In the genomic region with DNA sequence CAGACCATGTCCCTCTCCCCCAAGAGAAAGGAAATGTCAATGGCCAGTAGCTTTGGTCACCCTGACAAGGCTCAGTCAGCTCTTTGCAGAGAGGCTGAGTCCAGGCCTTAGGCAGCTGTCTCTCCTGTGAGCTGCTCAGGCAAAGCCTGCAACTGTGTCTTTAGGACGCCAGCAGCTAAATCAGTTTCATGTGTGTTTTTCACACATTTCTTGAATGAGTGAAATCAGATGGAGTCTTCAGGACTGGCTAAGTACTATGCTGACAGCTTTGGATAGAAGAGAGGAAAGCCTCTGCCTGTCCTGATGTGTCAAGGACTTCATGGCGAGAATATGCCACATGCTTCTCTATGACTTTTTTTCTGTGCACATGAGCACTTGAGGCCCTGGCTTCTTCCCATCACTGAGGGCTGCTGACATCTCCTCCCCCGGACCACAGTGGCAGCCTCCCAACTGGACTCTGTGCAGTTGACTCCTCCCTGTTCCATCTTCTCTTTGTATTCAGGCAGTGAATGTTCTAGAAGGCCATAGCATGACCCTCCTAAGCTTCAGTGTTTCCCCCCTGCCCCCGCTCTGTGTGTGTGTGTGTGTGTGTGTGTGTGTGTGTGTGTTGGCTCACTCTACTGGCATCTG, we compare ENCODE assay signal across 13 mouse cellular contexts. TPM values are rescaled to one million over a fixed set of nuclear protein-coding genes. Genes with fewer than 3 reads are reported as not detected.
DNase-seq lines count a peak whose midpoint lies in the region; ATAC-seq and TF ChIP-seq lines count a peak whose summit lies in the region.
"Had no signal": no experiment of that assay in that cellular context is flagged by ENCODE, and none has a peak within 500 bp of the region (broad histone marks: within the 10 kb centered on the region; RNA-seq: fewer than 3 reads in every experiment).

No protein-coding gene starts in this region.

- no peak overlapping the region for H3K27ac ChIP-seq in kidney, postnatal 0 days
- H3K27ac ChIP-seq in hindbrain, embryonic 11.5 days (ENCODE audit: low read depth, low read length) = no peak overlapping the region
- H3K27ac ChIP-seq: hindbrain, postnatal 0 days had no signal

- no peak overlapping the region for H3K4me3 ChIP-seq in kidney, postnatal 0 days (replicated peaks; ENCODE audit: low read depth, low read length)
- H3K4me3 ChIP-seq in hindbrain, embryonic 11.5 days (ENCODE audit: low read depth, low read length) = no peak overlapping the region

- intact Hi-C loops in heart, postnatal 14 days (cut with DNase I) = no loop called here

- DNase-seq in kidney, postnatal 0 days (ENCODE audit: low spot score) = peak; percentile 46
- no peak for DNase-seq in kidney, adult 9 months
- peak; percentile 62 to 74 for DNase-seq in urinary bladder, postnatal 4 days (ENCODE audit: low spot score in 2 of 2)
- DNase-seq in urinary bladder, postnatal 10 days (ENCODE audit: low spot score) = no peak
- DNase-seq in heart, postnatal 14 days = peak; percentile 61 to 73
- DNase-seq in hindbrain, embryonic 11.5 days (ENCODE audit: low spot score) = no peak
- DNase-seq in adrenal gland, adult (ENCODE audit: inconsistent age in 2 of 2, low spot score in 1 of 2) = no peak
- DNase-seq: cerebellum, postnatal 36 days; thymus, postnatal 25 days had no signal

- H3K36me3 ChIP-seq in kidney, postnatal 0 days (ENCODE audit: insufficient read depth, low read length) = no peaks in the 10 kb centered on the region
- no peaks in the 10 kb centered on the region for H3K36me3 ChIP-seq in hindbrain, embryonic 11.5 days (ENCODE audit: control insufficient read depth, insufficient read depth, low read length)

- H3K4me1 ChIP-seq in kidney, postnatal 0 days (replicated peaks; ENCODE audit: insufficient read depth, low read length) = no peaks in the 10 kb centered on the region
- no peaks in the 10 kb centered on the region for H3K4me1 ChIP-seq in hindbrain, embryonic 11.5 days (replicated peaks; ENCODE audit: control insufficient read depth, insufficient read depth, low read length)

- no peak overlapping the region for H3K9ac ChIP-seq in kidney, postnatal 0 days (ENCODE audit: low read depth, low read length)
- no peak overlapping the region for H3K9ac ChIP-seq in hindbrain, embryonic 11.5 days (ENCODE audit: low read depth, low read length)

- TF ChIP-seq CTCF in kidney, postnatal 0 days (IDR thresholded peaks at IDR 0.05; ENCODE audit: low read depth) = no peak

- no peak overlapping the region for H3K4me2 ChIP-seq in kidney, postnatal 0 days (ENCODE audit: low read length)
- H3K4me2 ChIP-seq in hindbrain, embryonic 11.5 days (replicated peaks; ENCODE audit: low read depth, low read length) = no peak overlapping the region
- H3K4me2 ChIP-seq: liver, embryonic 11.5 days had no signal

- no peak for ATAC-seq in kidney, postnatal 0 days (replicated peaks; ENCODE audit: low FRiP score, low read depth)
- ATAC-seq in hindbrain, embryonic 11.5 days (ENCODE audit: low FRiP score) = no peak
- ATAC-seq: activated CD4-positive, CD25-positive, alpha-beta regulatory T cell, adult 4 months; hindbrain, postnatal 0 days had no signal

- no peaks in the 10 kb centered on the region for H3K27me3 ChIP-seq in kidney, postnatal 0 days (ENCODE audit: insufficient read depth, low read length)
- H3K27me3 ChIP-seq in hindbrain, embryonic 11.5 days (ENCODE audit: control insufficient read depth, insufficient read depth, low read length) = no peaks in the 10 kb centered on the region

- H3K9me3 ChIP-seq in kidney, postnatal 0 days (replicated peaks; ENCODE audit: low read length) = no peaks in the 10 kb centered on the region
- no peaks in the 10 kb centered on the region for H3K9me3 ChIP-seq in hindbrain, embryonic 11.5 days (ENCODE audit: control insufficient read depth, low read length)

- WGBS in kidney, postnatal 0 days = 74% methylated on average over 4 of the region's 4 CpGs
- WGBS in hindbrain, embryonic 11.5 days = 82% methylated on average over 4 of the region's 4 CpGs

RNA-seq across cellular contexts. Expression of gene Ctbp2, which starts 47.4 kb away (rescaled TPM):
- polyA plus RNA-seq in kidney, postnatal 0 days (2015; fragmentation: Nextera tagmentation; extraction: Ambion mirVana) = 89.1 and 95.9 TPM in 2 replicates
- total RNA-seq in heart, postnatal 14 days (2021) = 10 to 100 TPM; 35.8 to 35.9 TPM
- polyA plus RNA-seq in hindbrain, embryonic 11.5 days (2014; fragmentation: Nextera tagmentation; extraction: Ambion mirVana) = 132 and 134 TPM in 2 replicates

RNA-seq across cellular contexts. Expression of gene Fgfr2, which starts 48.4 kb away (rescaled TPM):
- 79.8 and 88.6 TPM in 2 replicates for polyA plus RNA-seq in kidney, postnatal 0 days (2015; fragmentation: Nextera tagmentation; extraction: Ambion mirVana)
- 1 to 10 TPM; 2.1 to 3.9 TPM for total RNA-seq in heart, postnatal 14 days (2021)
- 71.3 and 80.6 TPM in 2 replicates for polyA plus RNA-seq in hindbrain, embryonic 11.5 days (2014; fragmentation: Nextera tagmentation; extraction: Ambion mirVana)
- total RNA-seq: megakaryocyte progenitor cell, adult 5-6 weeks had no signal
- polyA plus RNA-seq: activated CD4-positive, CD25-positive, alpha-beta regulatory T cell, adult 4 months had no signal

Comparison
In these comparisons a context has a peak if more than half of its experiments do, and no peak if none do; other contexts are left out.
1. DNase-seq: peak in kidney, postnatal 0 days (single experiment), urinary bladder, postnatal 4 days (2 of 2) and heart, postnatal 14 days (2 of 2); none in kidney, adult 9 months (single experiment), urinary bladder, postnatal 10 days (single experiment), hindbrain, embryonic 11.5 days (single experiment) and adrenal gland, adult (0 of 2).